Mouse (Mus musculus) stomach, postnatal 0 days (tissue): ENCODE measurements at regions not wholly inside any gene's neighbourhood (a gene's known extent, or its start where the extent isn't known, plus 50 kb on each side); places are given as distances from the start of the nearest gene placed in this dataset.

ENCODE experiments used
- ATAC-seq: fragments of 200-750 bp; cut with Nextera tagmentation; 2 replicates; pipeline ENCODE4 v1.8.0; 2017; ENCODE audit not compliant: low FRiP score, low TSS enrichment
- DNase-seq: peaks from one replicate; pipeline ENCODE4 v3.0.0-alpha.2; 2016; ENCODE audit warnings: low spot score
- H3K27ac ChIP-seq: fragments of 300-500 bp; sonication (generic); replicated peaks from 2 replicates; pipeline ENCODE4 v1.5.1; 2014; ENCODE audit warnings: mild to moderate bottlenecking, control low read depth
- H3K27me3 ChIP-seq: fragments of 300-500 bp; sonication (generic); 2 replicates; pipeline ENCODE4 v1.6.1; 2014; ENCODE audit warnings: low read length; ENCODE audit not compliant: control insufficient read depth, insufficient read depth
- H3K36me3 ChIP-seq: fragments of 300-500 bp; sonication (generic); 2 replicates; pipeline ENCODE4 v1.6.1; 2014; ENCODE audit warnings: low read length, mixed read lengths; ENCODE audit not compliant: control insufficient read depth, insufficient read depth
- H3K4me1 ChIP-seq: fragments of 300-500 bp; sonication (generic); replicated peaks from 2 replicates; pipeline ENCODE4 v1.6.1; 2014; ENCODE audit warnings: antibody characterized with exemption; ENCODE audit not compliant: control insufficient read depth, insufficient read depth
- H3K4me2 ChIP-seq: fragments of 300-500 bp; sonication (generic); replicated peaks from 2 replicates; pipeline ENCODE4 v1.6.1; 2014; ENCODE audit warnings: low read depth, mild to moderate bottlenecking, control low read depth, moderate library complexity
- H3K4me3 ChIP-seq: fragments of 300-500 bp; sonication (generic); 2 replicates; pipeline ENCODE4 v1.5.1; 2014; ENCODE audit warnings: low read depth, low read length, control low read depth
- H3K9ac ChIP-seq: fragments of 300-500 bp; sonication (generic); 2 replicates; pipeline ENCODE4 v1.6.1; 2014; ENCODE audit warnings: mild to moderate bottlenecking, low read length, control low read depth, mixed read lengths
- H3K9me3 ChIP-seq: fragments of 300-500 bp; sonication (generic); 2 replicates; pipeline ENCODE4 v1.6.1; 2016; ENCODE audit warnings: low read length; ENCODE audit not compliant: control insufficient read depth
- CTCF ChIP-seq: IDR thresholded peaks from 2 replicates; pipeline ENCODE4 v1.5.1; 2016; ENCODE audit warnings: antibody characterized with exemption, low read depth, mild to moderate bottlenecking, moderate library complexity
- EP300 ChIP-seq: optimal IDR thresholded peaks from 2 replicates; pipeline ENCODE3; 2016; ENCODE audit warnings: antibody characterized with exemption
- WGBS: fragments of 180-500 bp; shearing (Covaris S2); extraction: QIAGEN DNeasy Blood & Tissue Kit; methylation state at CpG from one replicate; pipeline ENCODE4 v1.1.7; 2014; 5-methylcytosine and 5-hydroxymethylcytosine counted together

DNA sequence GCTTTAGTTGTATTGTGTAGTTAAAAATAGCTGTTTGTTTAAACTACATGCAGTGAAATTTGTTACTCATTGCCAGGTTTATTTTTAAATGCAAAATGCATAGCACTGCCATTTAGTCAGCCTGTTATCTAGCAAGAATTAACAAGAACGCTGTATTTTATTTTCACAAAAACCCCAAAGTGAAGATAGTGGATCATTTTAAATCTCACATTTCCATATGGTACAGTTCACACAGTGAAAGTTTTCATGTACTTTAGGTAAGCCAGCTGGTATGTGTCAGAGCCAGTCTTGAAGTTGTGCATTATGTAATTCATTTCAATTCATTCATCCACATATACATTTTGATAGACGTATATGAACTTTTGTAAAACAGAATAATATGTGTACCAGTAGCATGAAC lies 751.8 kb downstream of the Nova1 start:
- no peaks in the 10 kb centered on the region for H3K27me3 ChIP-seq
- H3K4me3 ChIP-seq: no peak overlapping the region
- TF ChIP-seq CTCF (no peak), EP300 (no peak)

DNA sequence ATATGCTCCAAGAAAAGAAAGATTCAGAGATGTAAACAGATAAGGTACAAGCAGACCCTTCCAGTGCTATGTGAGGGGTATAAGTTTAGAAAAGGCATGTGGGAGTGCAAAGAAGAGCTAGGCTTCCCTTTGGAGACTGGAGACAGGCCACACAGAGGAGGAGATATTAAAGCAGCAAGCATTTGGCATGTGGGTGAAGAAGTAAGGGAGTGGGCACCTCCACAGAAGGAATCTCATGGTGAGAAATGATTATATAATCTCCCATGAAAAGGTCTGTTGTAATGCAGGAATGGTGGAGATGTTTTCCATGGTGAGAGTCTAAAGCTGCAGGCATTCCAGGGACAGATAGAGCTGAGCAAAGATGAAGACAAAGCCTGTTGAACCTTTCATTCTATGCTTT lies 778.1 kb downstream of the Nova1 start:
- Histone ChIP-seq H3K27ac (no peak overlapping the region), H3K9ac (no peak overlapping the region), H3K4me3 (no peak overlapping the region), H3K4me1 (no peaks in the 10 kb centered on the region), H3K36me3 (no peaks in the 10 kb centered on the region), H3K9me3 (no peaks in the 10 kb centered on the region), H3K4me2 (no peak overlapping the region), H3K27me3 (no peaks in the 10 kb centered on the region)
- DNase-seq (no peak), ATAC-seq (no peak)
- no peak for TF ChIP-seq EP300

More for the DNA sequence above, 751.8 kb downstream of the Nova1 start:
- no peak for DNase-seq
- Histone ChIP-seq H3K4me2 (no peak overlapping the region), H3K36me3 (no peaks in the 10 kb centered on the region), H3K4me1 (no peaks in the 10 kb centered on the region), H3K9ac (no peak overlapping the region), H3K9me3 (no peaks in the 10 kb centered on the region), H3K27ac (no peak overlapping the region)
- no peak for ATAC-seq
- WGBS: 65% methylated on average over 2 of the region's 2 CpGs

DNA sequence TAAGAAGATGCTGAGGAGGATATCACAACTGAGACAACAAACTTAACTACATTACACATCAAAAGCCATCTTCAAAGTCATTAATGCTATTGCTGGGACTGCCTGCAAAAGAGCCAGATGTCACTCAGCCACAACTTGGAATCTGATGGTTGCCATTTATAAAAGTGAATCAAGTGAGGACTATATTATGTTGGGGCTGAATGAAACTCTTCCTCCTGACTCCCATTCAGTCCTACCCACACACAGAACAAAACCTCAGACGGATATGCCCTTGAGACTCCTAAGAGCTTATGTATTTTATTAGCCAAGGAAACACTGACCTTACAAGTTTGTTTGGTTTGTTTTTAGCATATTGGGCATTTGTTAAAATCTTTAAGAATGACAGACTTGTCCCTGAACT lies 778.5 kb downstream of the Nova1 start:
- H3K4me3 ChIP-seq: no peak overlapping the region
- H3K27me3 ChIP-seq: no peaks in the 10 kb centered on the region
- WGBS: 61% methylated on average over 1 of the region's 1 CpGs
- H3K36me3 ChIP-seq: no peaks in the 10 kb centered on the region
- H3K4me1 ChIP-seq: no peaks in the 10 kb centered on the region
- no peak for ATAC-seq
- DNase-seq: no peak
- no peak overlapping the region for H3K27ac ChIP-seq
- H3K4me2 ChIP-seq: no peak overlapping the region
- H3K9me3 ChIP-seq: no peaks in the 10 kb centered on the region
- no peak overlapping the region for H3K9ac ChIP-seq
- TF ChIP-seq EP300 (no peak), CTCF (no peak)

DNA sequence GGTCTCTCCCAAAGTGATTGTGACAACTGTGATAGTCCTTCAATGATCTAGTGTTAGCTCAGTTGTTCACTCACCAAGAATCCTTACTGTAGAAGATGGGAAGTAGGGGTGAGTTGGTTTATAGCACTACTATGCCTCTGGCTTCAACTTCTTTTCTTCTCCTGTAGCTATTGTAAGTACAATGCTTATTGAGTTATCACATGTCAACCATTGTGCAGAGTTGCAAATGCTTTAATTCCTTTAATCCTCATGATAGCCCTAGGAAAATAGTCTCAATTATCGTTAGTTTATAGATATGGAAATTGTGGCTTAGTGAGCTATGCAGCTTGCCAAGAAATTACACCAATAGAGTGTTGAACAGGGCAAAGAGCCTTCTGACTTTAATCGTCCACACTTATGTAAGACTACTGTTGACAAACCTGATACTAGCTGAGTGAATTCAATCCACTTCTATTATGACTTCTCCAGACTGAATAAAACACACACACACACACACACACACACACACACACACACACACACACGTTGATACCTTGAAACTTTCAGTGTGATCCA lies 782.1 kb downstream of the Nova1 start:
- DNase-seq (no peak), ATAC-seq (no peak)
- H3K4me3 ChIP-seq: no peak overlapping the region
- no peak overlapping the region for H3K9ac ChIP-seq
- no peak overlapping the region for H3K27ac ChIP-seq
- H3K9me3 ChIP-seq: no peaks in the 10 kb centered on the region
- H3K36me3 ChIP-seq: no peaks in the 10 kb centered on the region
- TF ChIP-seq CTCF: no peak
- TF ChIP-seq EP300: no peak
- H3K27me3 ChIP-seq: no peaks in the 10 kb centered on the region
- WGBS: 65% methylated on average over 3 of the region's 3 CpGs
- no peaks in the 10 kb centered on the region for H3K4me1 ChIP-seq
- H3K4me2 ChIP-seq: no peak overlapping the region

DNA sequence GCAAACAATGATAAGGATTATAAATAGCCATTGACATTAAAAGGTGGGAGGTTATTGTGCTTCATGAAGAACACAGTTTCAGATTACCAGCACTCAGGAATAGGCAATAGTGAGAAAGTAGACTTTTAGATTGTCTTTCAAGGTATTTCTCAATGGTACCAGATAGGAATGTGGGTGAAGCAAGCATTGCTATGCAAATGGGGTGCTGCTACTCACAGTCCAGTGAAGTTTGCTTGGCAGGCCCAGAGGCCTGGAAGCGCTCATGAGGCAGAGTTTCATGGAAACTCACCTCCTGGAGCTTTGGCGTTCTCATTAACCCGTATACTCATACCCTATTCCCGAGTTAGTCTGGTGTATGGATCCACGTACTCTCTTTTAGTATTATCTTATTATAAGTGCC lies 793.5 kb downstream of the Nova1 start:
- WGBS: 85% methylated on average over 5 of the region's 5 CpGs
- Histone ChIP-seq H3K27me3 (no peaks in the 10 kb centered on the region), H3K4me1 (no peaks in the 10 kb centered on the region), H3K9ac (no peak overlapping the region), H3K4me3 (no peak overlapping the region), H3K9me3 (no peaks in the 10 kb centered on the region), H3K36me3 (no peaks in the 10 kb centered on the region), H3K27ac (no peak overlapping the region), H3K4me2 (no peak overlapping the region)
- no peak for DNase-seq
- TF ChIP-seq CTCF (no peak), EP300 (no peak)
- no peak for ATAC-seq

DNA sequence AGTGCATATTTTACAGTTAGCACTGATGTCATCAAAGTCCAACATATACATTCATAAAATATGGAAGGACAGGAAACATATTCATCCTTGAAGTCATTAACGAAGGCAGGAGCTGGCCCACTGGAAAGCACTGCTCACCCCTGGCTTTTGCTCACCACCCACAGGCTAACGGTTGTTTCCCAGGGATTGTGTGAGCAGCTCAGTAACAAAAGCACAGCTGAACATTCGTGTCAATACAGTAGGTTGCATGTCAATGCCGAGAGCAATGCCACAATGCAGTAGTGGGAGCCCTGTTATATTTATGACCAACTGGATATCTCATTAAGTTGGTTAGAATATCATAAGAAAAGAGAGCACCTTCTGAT lies 797.2 kb downstream of the Nova1 start:
- DNase-seq (no peak), ATAC-seq (no peak)
- Histone ChIP-seq H3K9me3 (no peaks in the 10 kb centered on the region), H3K4me3 (no peak overlapping the region), H3K27me3 (no peaks in the 10 kb centered on the region), H3K27ac (no peak overlapping the region), H3K4me1 (no peaks in the 10 kb centered on the region), H3K9ac (no peak overlapping the region), H3K4me2 (no peak overlapping the region), H3K36me3 (no peaks in the 10 kb centered on the region)
- WGBS: 67% methylated on average over 4 of the region's 4 CpGs
- TF ChIP-seq CTCF: no peak
- TF ChIP-seq EP300: no peak
